Mouse (Mus musculus) megakaryocyte, embryonic 14.5 days (primary cell): Measurements from ENCODE around the gene H13.

Experiments
- FLI1 ChIP-seq: IDR thresholded peaks from 2 replicates; pipeline ENCODE4 v1.6.1; 2012; ENCODE audit warnings: low read length, inconsistent platforms, mixed read lengths
- GATA1 ChIP-seq: IDR thresholded peaks from 3 replicates; pipeline ENCODE4 v1.6.1; 2012; ENCODE audit warnings: mixed read lengths, low read length, inconsistent platforms, borderline replicate concordance

DNA sequence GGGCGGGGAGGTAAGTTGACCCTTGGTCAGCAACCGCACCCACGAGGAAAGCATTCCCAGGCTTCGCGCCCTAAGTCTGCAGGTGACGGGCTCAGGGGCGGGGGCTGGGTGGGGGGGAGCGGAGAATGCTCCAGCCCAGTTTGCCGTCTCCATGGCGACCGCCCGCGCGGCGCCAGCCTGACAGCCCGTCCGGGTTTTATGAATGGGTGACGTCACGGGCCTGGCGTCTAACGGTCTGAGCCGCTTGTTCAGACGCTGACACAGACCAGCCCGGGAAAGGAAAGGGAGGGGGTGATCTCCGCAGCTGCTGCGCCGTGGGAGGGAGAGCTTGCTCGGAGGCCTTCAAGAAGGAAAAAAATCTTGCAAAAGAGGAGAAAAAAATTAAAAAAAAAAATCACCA, 65.7 kb downstream of the H13 start:
- TF ChIP-seq GATA1 = no peak
- TF ChIP-seq FLI1 = no peak
